Mouse (Mus musculus): Measurements from ENCODE around the gene Ccdc182. TPM values are rescaled to one million over a fixed set of nuclear protein-coding genes. Genes with fewer than 3 reads are reported as not detected.

Gene Ccdc182
- polyA plus RNA-seq, 2 experiments, result 0.10 TPM; not detected in 1

DNA sequence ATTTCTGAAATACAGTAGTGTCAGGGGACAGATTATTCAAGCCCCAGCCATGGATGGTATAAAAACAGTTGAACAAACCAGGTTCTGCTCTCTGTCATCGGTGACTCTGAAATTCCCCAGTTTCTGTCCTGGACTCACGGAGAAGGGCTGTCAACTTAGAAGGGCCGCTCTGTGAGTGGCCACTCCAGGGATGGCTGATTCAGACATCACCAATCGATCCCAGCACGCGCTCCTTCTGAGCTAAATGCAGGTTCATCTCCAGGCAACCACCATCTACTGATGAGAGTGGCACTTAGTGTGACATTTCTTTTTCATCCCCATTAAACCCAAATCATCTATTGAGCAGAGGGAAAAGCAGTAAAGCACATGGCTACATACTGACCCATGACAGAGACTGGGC lies 7.8 kb downstream of the Ccdc182 start:
- ATAC-seq (ENCODE audit: low FRiP score, low read depth) (no peak), DNase-seq (ENCODE audit: low spot score) (no peak)
- no peaks in the 10 kb centered on the region for H3K9me3 ChIP-seq (ENCODE audit: control insufficient read depth, low read length)
- WGBS, result 52% methylated on average over 6 of the region's 6 CpGs
- no peak overlapping the region for H3K9ac ChIP-seq (ENCODE audit: low read depth, low read length, severe bottlenecking)
- H3K4me3 ChIP-seq (replicated peaks; ENCODE audit: low read length), result no peak overlapping the region
- H3K36me3 ChIP-seq (ENCODE audit: control insufficient read depth, insufficient read depth, low read length), result no peaks in the 10 kb centered on the region
- H3K27ac ChIP-seq (replicated peaks; ENCODE audit: low read depth, low read length), result no peak overlapping the region
- H3K4me1 ChIP-seq (ENCODE audit: control insufficient read depth, insufficient read depth, low read length), result no peaks in the 10 kb centered on the region
- no peak overlapping the region for H3K4me2 ChIP-seq (replicated peaks; ENCODE audit: low read depth, low read length, severe bottlenecking)
- no peaks in the 10 kb centered on the region for H3K27me3 ChIP-seq (ENCODE audit: control insufficient read depth, insufficient read depth, low read length)
- no peak for TF ChIP-seq POLR2A (IDR thresholded peaks at IDR 0.05; ENCODE audit: borderline replicate concordance, extremely low read depth, insufficient read depth, insufficient read length)

DNA sequence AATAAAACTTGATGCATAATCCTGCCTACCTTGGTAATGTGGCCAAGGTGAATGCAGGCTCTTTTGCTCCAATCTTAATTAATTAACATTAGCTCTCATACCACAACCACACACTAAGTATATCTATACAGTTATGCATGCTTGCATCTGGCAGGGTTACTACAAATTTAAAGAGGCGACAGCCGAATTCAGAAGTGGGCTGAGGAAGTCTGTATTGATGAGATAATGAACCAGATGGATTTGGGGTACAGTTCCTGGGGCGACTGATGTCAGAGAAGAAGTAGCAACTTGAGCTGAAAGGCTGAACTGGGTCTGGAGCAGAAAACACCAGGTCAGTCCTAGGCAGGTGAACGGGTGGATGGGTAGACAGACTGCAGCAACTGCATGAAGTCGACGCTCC lies 11.9 kb downstream of the Ccdc182 start:
- DNase-seq (ENCODE audit: low spot score) (no peak), ATAC-seq (ENCODE audit: low FRiP score, low read depth) (no peak)
- Histone ChIP-seq H3K4me2 (replicated peaks; ENCODE audit: low read depth, low read length, severe bottlenecking) (no peak overlapping the region), H3K9me3 (ENCODE audit: control insufficient read depth, low read length) (no peaks in the 10 kb centered on the region), H3K36me3 (ENCODE audit: control insufficient read depth, insufficient read depth, low read length) (no peaks in the 10 kb centered on the region), H3K27ac (replicated peaks; ENCODE audit: low read depth, low read length) (no peak overlapping the region), H3K4me1 (ENCODE audit: control insufficient read depth, insufficient read depth, low read length) (no peaks in the 10 kb centered on the region), H3K4me3 (replicated peaks; ENCODE audit: low read length) (no peak overlapping the region), H3K9ac (ENCODE audit: low read depth, low read length, severe bottlenecking) (no peak overlapping the region), H3K27me3 (ENCODE audit: control insufficient read depth, insufficient read depth, low read length) (no peaks in the 10 kb centered on the region)
- 83% methylated on average over 6 of the region's 6 CpGs for WGBS
- no peak for TF ChIP-seq POLR2A (IDR thresholded peaks at IDR 0.05; ENCODE audit: borderline replicate concordance, extremely low read depth, insufficient read depth, insufficient read length)

DNA sequence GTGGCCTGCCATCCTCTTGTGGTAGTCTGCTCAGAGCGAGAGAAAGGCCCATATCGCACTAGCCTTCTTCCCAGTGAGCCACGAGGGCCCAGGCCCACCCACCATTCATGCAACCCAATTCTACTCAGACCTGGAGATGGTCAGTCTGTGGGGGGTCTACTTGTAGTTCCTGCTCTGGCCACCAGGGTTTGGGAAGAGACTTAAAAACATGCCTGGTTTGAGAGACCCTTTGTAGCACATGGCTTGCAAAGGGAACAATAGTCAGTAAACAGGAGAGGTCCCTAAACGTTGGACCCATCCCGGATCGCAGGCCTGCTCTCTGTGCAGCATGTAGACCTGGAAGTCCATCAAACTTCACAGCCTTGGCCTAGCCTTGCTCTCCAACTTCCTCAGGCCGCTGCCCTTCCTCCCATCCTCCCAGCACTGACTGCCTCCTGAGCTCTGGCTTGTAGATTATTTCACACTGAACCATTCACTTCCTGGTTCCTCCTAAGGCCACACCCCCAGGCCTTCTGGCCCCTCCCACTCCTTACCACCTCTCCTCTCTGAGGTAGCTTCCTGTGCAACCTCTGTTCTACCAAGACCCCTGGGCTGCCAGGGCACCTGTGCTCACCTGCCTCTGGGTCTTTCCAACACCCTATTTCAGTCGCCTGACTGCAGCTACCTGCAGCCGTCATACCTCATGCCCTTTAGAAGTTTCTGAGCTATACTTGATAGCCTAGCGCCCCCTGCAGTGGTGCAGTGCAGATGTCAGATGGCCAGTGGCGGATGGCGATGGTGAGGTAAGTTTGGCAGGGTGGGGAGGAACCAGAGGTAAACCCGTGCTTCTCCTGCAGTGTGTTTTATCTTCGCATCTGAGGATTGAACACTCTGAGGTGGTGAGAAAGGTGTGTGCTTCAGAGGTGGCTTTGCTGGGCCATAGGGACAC lies 14.0 kb downstream of the Ccdc182 start:
- no peak overlapping the region for H3K9ac ChIP-seq (ENCODE audit: low read depth, low read length, severe bottlenecking)
- WGBS, result 78% methylated on average over 14 of the region's 14 CpGs
- no peak overlapping the region for H3K27ac ChIP-seq (replicated peaks; ENCODE audit: low read depth, low read length)
- H3K4me2 ChIP-seq (replicated peaks; ENCODE audit: low read depth, low read length, severe bottlenecking), result no peak overlapping the region
- no peaks in the 10 kb centered on the region for H3K36me3 ChIP-seq (ENCODE audit: control insufficient read depth, insufficient read depth, low read length)
- no peak for ATAC-seq (ENCODE audit: low FRiP score, low read depth)
- H3K4me3 ChIP-seq (replicated peaks; ENCODE audit: low read length), result no peak overlapping the region
- no peaks in the 10 kb centered on the region for H3K4me1 ChIP-seq (ENCODE audit: control insufficient read depth, insufficient read depth, low read length)
- H3K9me3 ChIP-seq (ENCODE audit: control insufficient read depth, low read length), result no peaks in the 10 kb centered on the region
- TF ChIP-seq POLR2A (IDR thresholded peaks at IDR 0.05; ENCODE audit: borderline replicate concordance, extremely low read depth, insufficient read depth, insufficient read length), result no peak
- H3K27me3 ChIP-seq (ENCODE audit: control insufficient read depth, insufficient read depth, low read length), result no peaks in the 10 kb centered on the region
- DNase-seq (ENCODE audit: low spot score), result no peak

DNA sequence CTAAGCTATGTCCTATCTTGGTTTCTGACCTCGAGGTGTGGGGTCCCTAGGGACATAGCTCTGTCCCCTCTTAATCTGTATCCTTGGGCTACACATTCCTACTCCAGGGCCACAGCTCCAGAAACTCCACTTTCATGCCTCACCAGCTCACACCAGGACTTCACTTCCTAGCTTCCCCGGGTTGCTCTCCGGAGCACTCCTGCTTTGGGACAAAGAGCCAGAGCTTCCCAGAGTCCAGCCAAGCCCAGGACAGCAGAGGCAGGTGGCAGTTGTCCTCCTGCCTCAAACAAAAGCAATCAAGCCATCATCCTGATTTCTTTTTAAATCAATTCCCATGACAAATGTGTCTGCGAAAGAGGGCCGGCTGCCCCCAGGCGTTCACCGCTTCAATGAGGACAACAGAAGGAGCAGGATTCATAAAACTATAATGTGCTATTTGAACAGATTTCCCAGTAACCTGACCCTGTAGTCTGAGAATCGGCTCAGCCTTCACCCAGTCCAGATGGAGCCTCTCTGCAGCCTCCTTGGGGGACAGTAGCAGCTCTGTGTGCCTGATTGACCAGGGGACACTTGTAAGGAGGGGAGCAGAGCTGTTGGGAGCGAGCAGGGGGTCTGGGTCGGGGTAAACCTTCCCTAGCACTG lies 15.3 kb downstream of the Ccdc182 start:
- 40% methylated on average over 10 of the region's 10 CpGs for WGBS
- Histone ChIP-seq H3K4me2 (replicated peaks; ENCODE audit: low read depth, low read length, severe bottlenecking) (no peak overlapping the region), H3K4me3 (replicated peaks; ENCODE audit: low read length) (no peak overlapping the region), H3K27me3 (ENCODE audit: control insufficient read depth, insufficient read depth, low read length) (no peaks in the 10 kb centered on the region), H3K9me3 (ENCODE audit: control insufficient read depth, low read length) (no peaks in the 10 kb centered on the region), H3K9ac (ENCODE audit: low read depth, low read length, severe bottlenecking) (no peak overlapping the region), H3K36me3 (ENCODE audit: control insufficient read depth, insufficient read depth, low read length) (no peaks in the 10 kb centered on the region), H3K4me1 (ENCODE audit: control insufficient read depth, insufficient read depth, low read length) (no peaks in the 10 kb centered on the region), H3K27ac (replicated peaks; ENCODE audit: low read depth, low read length) (no peak overlapping the region)
- ATAC-seq (ENCODE audit: low FRiP score, low read depth) (no peak), DNase-seq (ENCODE audit: low spot score) (no peak)
- TF ChIP-seq POLR2A (IDR thresholded peaks at IDR 0.05; ENCODE audit: borderline replicate concordance, extremely low read depth, insufficient read depth, insufficient read length), result no peak

DNA sequence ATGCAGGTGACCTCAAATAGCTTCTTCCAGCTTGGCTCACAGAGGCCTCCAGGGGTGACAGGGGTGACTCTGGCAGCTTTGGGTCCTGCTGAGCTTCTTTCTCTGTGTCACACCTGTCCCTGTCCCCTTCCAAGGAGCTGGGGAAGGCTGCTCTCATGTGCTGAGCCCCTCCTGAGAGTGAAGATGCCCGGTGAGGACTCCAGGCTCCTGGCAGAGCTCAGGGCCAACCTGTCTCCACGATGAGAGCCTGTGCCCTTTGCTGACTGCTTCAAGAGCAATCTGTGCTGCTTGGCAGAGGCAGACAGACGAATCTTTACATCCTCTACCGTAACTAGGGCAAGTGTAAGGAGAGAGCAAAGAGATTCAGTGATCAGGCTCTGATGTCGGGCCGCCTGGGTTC lies 16.9 kb downstream of the Ccdc182 start:
- H3K27ac ChIP-seq (replicated peaks; ENCODE audit: low read depth, low read length), result no peak overlapping the region
- no peaks in the 10 kb centered on the region for H3K36me3 ChIP-seq (ENCODE audit: control insufficient read depth, insufficient read depth, low read length)
- 61% methylated on average over 6 of the region's 6 CpGs for WGBS
- H3K9ac ChIP-seq (ENCODE audit: low read depth, low read length, severe bottlenecking), result no peak overlapping the region
- no peak overlapping the region for H3K4me2 ChIP-seq (replicated peaks; ENCODE audit: low read depth, low read length, severe bottlenecking)
- no peaks in the 10 kb centered on the region for H3K4me1 ChIP-seq (ENCODE audit: control insufficient read depth, insufficient read depth, low read length)
- ATAC-seq (ENCODE audit: low FRiP score, low read depth) (no peak), DNase-seq (ENCODE audit: low spot score) (no peak)
- no peaks in the 10 kb centered on the region for H3K27me3 ChIP-seq (ENCODE audit: control insufficient read depth, insufficient read depth, low read length)
- H3K4me3 ChIP-seq (replicated peaks; ENCODE audit: low read length), result no peak overlapping the region
- TF ChIP-seq POLR2A (IDR thresholded peaks at IDR 0.05; ENCODE audit: borderline replicate concordance, extremely low read depth, insufficient read depth, insufficient read length), result no peak
- no peaks in the 10 kb centered on the region for H3K9me3 ChIP-seq (ENCODE audit: control insufficient read depth, low read length)

Data from limb, embryonic 14.5 days (tissue).